In genomic region chr12:99360958-99361751, GRCm38 (mm10) we compare ENCODE assay signal across 10 mouse cellular contexts.
DNase-seq lines count a peak whose midpoint lies in the region; ATAC-seq and TF ChIP-seq lines count a peak whose summit lies in the region.
"Had no signal": no experiment of that assay in that cellular context is flagged by ENCODE, and none has a peak within 500 bp of the region (broad histone marks: within the 10 kb centered on the region; RNA-seq: fewer than 3 reads in every experiment).

No protein-coding gene starts in this region.

- WGBS in hindbrain, embryonic 10.5 days: 65% methylated on average over 8 of the region's 8 CpGs
- 60% methylated on average over 8 of the region's 8 CpGs for WGBS in hindbrain, postnatal 0 days
- 55% methylated on average over 8 of the region's 8 CpGs for WGBS in heart, postnatal 0 days

- no peak for TF ChIP-seq CTCF in hindbrain, postnatal 0 days (IDR thresholded peaks at IDR 0.05; ENCODE audit: low read depth)
- TF ChIP-seq CTCF in CH12.LX (conservative IDR thresholded peaks at IDR 0.05 in 1 of 2, IDR thresholded peaks at IDR 0.05 in 1 of 2; ENCODE audit: low read depth in 2 of 2, low read length in 2 of 2): no peak
- TF ChIP-seq CTCF in heart, postnatal 0 days (IDR thresholded peaks at IDR 0.05; ENCODE audit: low read depth): no peak

- no peak overlapping the region for H3K4me2 ChIP-seq in hindbrain, postnatal 0 days (ENCODE audit: low read depth, low read length)
- peak overlapping the region; percentile 68 for H3K4me2 ChIP-seq in CH12.LX (ENCODE audit: insufficient read depth, low read depth, poor library complexity, severe bottlenecking)
- peak overlapping the region; percentile 35 for H3K4me2 ChIP-seq in heart, postnatal 0 days (ENCODE audit: low read depth, low read length)
- H3K4me2 ChIP-seq: liver, embryonic 11.5 days had no signal

- TF ChIP-seq POLR2A in CH12.LX (IDR thresholded peaks at IDR 0.05; ENCODE audit: low read depth, low read length): no peak

- no peak overlapping the region for H3K4me3 ChIP-seq in hindbrain, embryonic 10.5 days
- H3K4me3 ChIP-seq in hindbrain, postnatal 0 days (ENCODE audit: low read length): no peak overlapping the region
- peak overlapping the region in 1 of 3 experiments; percentile 24 for H3K4me3 ChIP-seq in CH12.LX (replicated peaks in 1 of 3; ENCODE audit: low read depth in 2 of 3, low read length in 2 of 3, poor library complexity in 1 of 3)
- no peak overlapping the region for H3K4me3 ChIP-seq in heart, postnatal 0 days (ENCODE audit: low read depth, low read length)

- no peak for DNase-seq in hindbrain, embryonic 10.5 days (ENCODE audit: low spot score)
- DNase-seq in hindbrain, postnatal 0 days (ENCODE audit: low spot score): no peak
- peak; percentile 77 for DNase-seq in CH12.LX (ENCODE audit: extremely low read depth)
- DNase-seq in brain, adult 2 months (ENCODE audit: low read depth, low spot score): peak; percentile 65
- no peak for DNase-seq in heart, postnatal 0 days (ENCODE audit: low spot score)
- no peak for DNase-seq in adrenal gland, adult 2 months
- no peak for DNase-seq in cerebellum, adult 8-10 months
- DNase-seq: kidney, postnatal 4 days; retina, postnatal 1 day had no signal

- TF ChIP-seq RAD21 in CH12.LX (IDR thresholded peaks at IDR 0.05; ENCODE audit: low read depth, low read length): peak; percentile 14

- no peaks in the 10 kb centered on the region for H3K9me3 ChIP-seq in hindbrain, embryonic 10.5 days
- no peaks in the 10 kb centered on the region for H3K9me3 ChIP-seq in hindbrain, postnatal 0 days (ENCODE audit: low read length)
- H3K9me3 ChIP-seq in CH12.LX (replicated peaks; ENCODE audit: low read length): no peaks in the 10 kb centered on the region
- H3K9me3 ChIP-seq in heart, postnatal 0 days (replicated peaks; ENCODE audit: control insufficient read depth, low read length): no peaks in the 10 kb centered on the region

- dilution Hi-C loops in CH12.LX (cut with MboI; ENCODE audit: extremely low pct_ligation_motif_present, extremely low pct_unique_long_range_greater_than_20kb, low sequenced_read_pairs): no loop called here

- in situ Hi-C loops in CH12.LX (cut with MboI; ENCODE audit: low pct_ligation_motif_present, low pct_unique_long_range_greater_than_20kb, low sequenced_read_pairs): no loop called here

- H3K4me1 ChIP-seq in hindbrain, embryonic 10.5 days (replicated peaks): peaks cover 50% of the 10 kb centered on the region
- peaks cover 4% of the 10 kb centered on the region; the same call in 1 of the 2 replicates for H3K4me1 ChIP-seq in hindbrain, postnatal 0 days (ENCODE audit: insufficient read depth, low read length)
- peaks cover 35 to 73% of the 10 kb centered on the region in 2 experiments for H3K4me1 ChIP-seq in CH12.LX (ENCODE audit: control insufficient read depth in 1 of 2, insufficient read depth in 2 of 2)
- H3K4me1 ChIP-seq in heart, postnatal 0 days (ENCODE audit: control insufficient read depth, insufficient read depth): peaks cover 43% of the 10 kb centered on the region

- no peaks in the 10 kb centered on the region for H3K36me3 ChIP-seq in hindbrain, embryonic 10.5 days
- H3K36me3 ChIP-seq in hindbrain, postnatal 0 days (ENCODE audit: insufficient read depth, low read length): no peaks in the 10 kb centered on the region
- H3K36me3 ChIP-seq in CH12.LX (replicated peaks in 1 of 2; ENCODE audit: control insufficient read depth in 1 of 2, insufficient read depth in 1 of 2, low read length in 1 of 2): peaks cover 0 to 40% of the 10 kb centered on the region in 2 experiments
- H3K36me3 ChIP-seq in heart, postnatal 0 days (replicated peaks; ENCODE audit: control insufficient read depth, insufficient read depth, low read length): no peaks in the 10 kb centered on the region

- no peaks in the 10 kb centered on the region for H3K27me3 ChIP-seq in hindbrain, embryonic 10.5 days (ENCODE audit: insufficient read depth, poor library complexity, severe bottlenecking)
- no peaks in the 10 kb centered on the region for H3K27me3 ChIP-seq in hindbrain, postnatal 0 days (ENCODE audit: insufficient read depth, low read length)
- no peaks in the 10 kb centered on the region for H3K27me3 ChIP-seq in CH12.LX (replicated peaks)
- H3K27me3 ChIP-seq in heart, postnatal 0 days (ENCODE audit: control insufficient read depth, insufficient read depth, low read length): no peaks in the 10 kb centered on the region

- peaks cover 4% of the 10 kb centered on the region for H3K79me2 ChIP-seq in CH12.LX (replicated peaks; ENCODE audit: control insufficient read depth, extremely low read depth, insufficient read depth, poor library complexity, severe bottlenecking)

- peak overlapping the region; percentile 64 for H3K27ac ChIP-seq in hindbrain, embryonic 10.5 days
- no peak overlapping the region for H3K27ac ChIP-seq in hindbrain, postnatal 0 days
- peak overlapping the region; percentile 57 for H3K27ac ChIP-seq in CH12.LX (ENCODE audit: insufficient read depth, low read depth)
- peak overlapping the region; percentile 16; the same call in 1 of the 2 replicates for H3K27ac ChIP-seq in heart, postnatal 0 days (ENCODE audit: low read depth)

- H3K9ac ChIP-seq in hindbrain, postnatal 0 days (replicated peaks; ENCODE audit: low read length): no peak overlapping the region
- peak overlapping the region; percentile 22; the same call in 1 of the 2 replicates for H3K9ac ChIP-seq in CH12.LX (ENCODE audit: insufficient read depth, low read depth)
- no peak overlapping the region for H3K9ac ChIP-seq in heart, postnatal 0 days (replicated peaks; ENCODE audit: low read depth, low read length)

- ATAC-seq in hindbrain, postnatal 0 days: no peak
- no peak for ATAC-seq in heart, postnatal 0 days (ENCODE audit: insufficient read depth, low read depth)

- peak; percentile 91 for TF ChIP-seq EP300 in CH12.LX (IDR thresholded peaks at IDR 0.05; ENCODE audit: low read length)
- no peak for TF ChIP-seq EP300 in heart, postnatal 0 days (IDR thresholded peaks at IDR 0.05; ENCODE audit: low read depth)

TF ChIP-seq in CH12.LX, 34 proteins besides CTCF, POLR2A, EP300 and RAD21:
- TF ChIP-seq CHD1 (IDR thresholded peaks at IDR 0.05; ENCODE audit: low read depth, low read length) (no peak), ZMIZ1 (IDR thresholded peaks at IDR 0.05; ENCODE audit: low read depth, low read length) (no peak), KAT2A (IDR thresholded peaks at IDR 0.05; ENCODE audit: insufficient replicate concordance, low read length) (no peak), GABPA (IDR thresholded peaks at IDR 0.05; ENCODE audit: insufficient replicate concordance, low read depth, low read length) (no peak), CHD2 (IDR thresholded peaks at IDR 0.05; ENCODE audit: low read length) (no peak), JUN (IDR thresholded peaks at IDR 0.05; ENCODE audit: insufficient read depth, low read depth, low read length) (peak; percentile 54; the same call in 1 of the 2 replicates), HCFC1 (IDR thresholded peaks at IDR 0.05; ENCODE audit: low read depth, low read length) (peak; percentile 36), SIN3A (IDR thresholded peaks at IDR 0.05; ENCODE audit: low read length) (peak; percentile 82), JUND (conservative IDR thresholded peaks at IDR 0.05; ENCODE audit: low read depth, low read length) (0 out of 2 replicates have a peak, but pooled peaks have one; percentile 30), USF1 (IDR thresholded peaks at IDR 0.05; ENCODE audit: low read depth, low read length) (no peak), IRF4 (IDR thresholded peaks at IDR 0.05; ENCODE audit: low read depth, low read length) (peak; percentile 86), MAFK (IDR thresholded peaks at IDR 0.05; ENCODE audit: insufficient replicate concordance, low read length) (no peak), ZNF384 (IDR thresholded peaks at IDR 0.05; ENCODE audit: low read depth, low read length) (0 out of 2 replicates have a peak, but pooled peaks have one; percentile 24), ETS1 (conservative IDR thresholded peaks at IDR 0.05; ENCODE audit: low read depth, low read length) (peak; percentile 84), MEF2A (IDR thresholded peaks at IDR 0.05; ENCODE audit: borderline replicate concordance, low read depth, low read length) (peak; percentile 70), MXI1 (IDR thresholded peaks at IDR 0.05; ENCODE audit: low read depth, low read length) (peak; percentile 52; the same call in 1 of the 2 replicates), POLR2AphosphoS2 (IDR thresholded peaks at IDR 0.05; ENCODE audit: low read depth, low read length) (no peak), MYC (IDR thresholded peaks at IDR 0.05; ENCODE audit: low read depth, low read length) (no peak; the same call in 1 of the 2 replicates), ZC3H11A (IDR thresholded peaks at IDR 0.05; ENCODE audit: low read depth, low read length) (no peak), UBTF (IDR thresholded peaks at IDR 0.05; ENCODE audit: low read depth, low read length) (no peak), USF2 (conservative IDR thresholded peaks at IDR 0.05; ENCODE audit: low read depth, low read length) (no peak), ELF1 (IDR thresholded peaks at IDR 0.05; ENCODE audit: low read depth, low read length) (peak; percentile 78), ZKSCAN1 (IDR thresholded peaks at IDR 0.05; ENCODE audit: borderline replicate concordance, low read depth, low read length) (no peak), PAX5 (IDR thresholded peaks at IDR 0.05; ENCODE audit: low read length) (no peak), BHLHE40 (IDR thresholded peaks at IDR 0.05; ENCODE audit: low read depth, low read length) (peak; percentile 76), TCF12 (IDR thresholded peaks at IDR 0.05; ENCODE audit: low read depth, low read length) (peak; percentile 78), NRF1 (IDR thresholded peaks at IDR 0.05; ENCODE audit: low read depth, low read length) (no peak), RCOR1 (conservative IDR thresholded peaks at IDR 0.05; ENCODE audit: low read depth, low read length) (peak; percentile 87; the same call in 1 of the 2 replicates), MAX (IDR thresholded peaks at IDR 0.05; ENCODE audit: low read length) (peak; percentile 55), NELFE (IDR thresholded peaks at IDR 0.05; ENCODE audit: low read depth, low read length) (no peak), E2F4 (IDR thresholded peaks at IDR 0.05; ENCODE audit: insufficient replicate concordance, low read depth, low read length) (no peak), SMC3 (IDR thresholded peaks at IDR 0.05; ENCODE audit: low read depth, low read length) (no peak), MAZ (IDR thresholded peaks at IDR 0.05; ENCODE audit: low read depth, low read length) (no peak), TBP (conservative IDR thresholded peaks at IDR 0.05; ENCODE audit: low read depth, low read length) (0 out of 2 replicates have a peak, but pooled peaks have one; percentile 58)

Comparison
In these comparisons a context has a peak if more than half of its experiments do, and no peak if none do; other contexts are left out.
1. DNase-seq: peak in CH12.LX (single experiment) and brain, adult 2 months (single experiment); none in hindbrain, embryonic 10.5 days (single experiment), hindbrain, postnatal 0 days (single experiment), heart, postnatal 0 days (single experiment), adrenal gland, adult 2 months (single experiment) and cerebellum, adult 8-10 months (single experiment).